Mouse (Mus musculus) embryonic fibroblast, embryonic 13.5 days (primary cell): Measurements from ENCODE around the gene 1700011M02Rik.
"Not testable (repeated sequence)": the region's sequence is repeated elsewhere in the genome, so short reads cannot be mapped to it uniquely, and the experiment has no call there.

Source experiments
- CTCF ChIP-seq: IDR thresholded peaks from 2 replicates; pipeline ENCODE4 v1.5.1; 2011; ENCODE audit warnings: mild to moderate bottlenecking, control low read depth, low read length, moderate library complexity, borderline replicate concordance; ENCODE audit not compliant: insufficient read depth
- POLR2A ChIP-seq: IDR thresholded peaks from 2 replicates; pipeline ENCODE4 v1.6.1; 2011; ENCODE audit warnings: low read depth, mild to moderate bottlenecking, control low read depth, low read length, moderate library complexity

GRCm38 (mm10) chrX:102950136-102950535 lies 41.4 kb downstream of the 1700011M02Rik start:
- TF ChIP-seq CTCF, POLR2A: not testable (repeated sequence)
